Mouse (Mus musculus) spleen, adult 2 months (tissue): ENCODE data around the gene Exosc5.

Source experiments
- CTCF ChIP-seq: fragments of 200-500 bp; IDR thresholded peaks from 2 replicates; pipeline ENCODE4 v1.5.1; 2011; ENCODE audit warnings: mild to moderate bottlenecking, inconsistent platforms; ENCODE audit not compliant: insufficient read depth, insufficient read length, insufficient replicate concordance; ENCODE audit errors: extremely low read depth
- POLR2A ChIP-seq: fragments of 200-500 bp; IDR thresholded peaks from 2 replicates; pipeline ENCODE4 v1.6.1; 2011; ENCODE audit warnings: low read depth, low read length, inconsistent platforms

- TF ChIP-seq CTCF = no peak
- TF ChIP-seq POLR2A = no peak
These were observed 3.1 kb upstream of the Exosc5 start for GRCm38 (mm10) chr7:25655601-25656428.
